Mouse (Mus musculus) ovary, postnatal 14 days (tissue): ENCODE data around the gene Paics.
"Not testable (repeated sequence)": the region's sequence is repeated elsewhere in the genome, so short reads cannot be mapped to it uniquely, and the experiment has no call there.

Source experiments
- DNase-seq: peaks from one replicate; pipeline ENCODE4 v3.0.0; 2022; ENCODE audit warnings: low spot score

The Paics gene

GRCm38 (mm10) chr5:76951106-76952027 lies at the start of gene Paics, which contains the start of gene Ppat:
Paics (plus strand) TSS chr5:76951307.
Ppat (minus strand) TSS chr5:76951578.
- DNase-seq, result peak; percentile 95

DNA sequence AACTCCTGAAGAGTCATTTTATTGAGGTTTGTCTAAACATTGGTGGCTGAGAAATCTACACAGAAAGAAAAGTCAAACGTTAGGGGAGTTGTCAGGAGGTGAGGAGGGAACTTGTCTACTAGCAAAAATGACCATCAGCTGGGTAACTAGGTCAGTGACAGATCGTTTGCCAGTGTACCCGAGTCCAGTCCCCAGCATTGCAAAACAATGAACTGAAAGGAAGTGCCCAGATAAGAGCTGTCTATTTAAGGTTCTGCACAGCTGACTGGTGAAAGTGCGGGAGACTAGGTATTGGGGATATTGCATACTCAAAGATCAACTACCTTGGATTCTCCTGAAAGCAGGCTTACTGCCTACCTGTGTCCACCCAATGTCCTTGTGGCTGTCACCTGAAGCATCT lies 49.0 kb upstream of the Paics start:
- DNase-seq, result no peak

- no peak for DNase-seq
These were observed 46.2 kb upstream of the Paics start for GRCm38 (mm10) chr5:76904713-76905404.

DNA sequence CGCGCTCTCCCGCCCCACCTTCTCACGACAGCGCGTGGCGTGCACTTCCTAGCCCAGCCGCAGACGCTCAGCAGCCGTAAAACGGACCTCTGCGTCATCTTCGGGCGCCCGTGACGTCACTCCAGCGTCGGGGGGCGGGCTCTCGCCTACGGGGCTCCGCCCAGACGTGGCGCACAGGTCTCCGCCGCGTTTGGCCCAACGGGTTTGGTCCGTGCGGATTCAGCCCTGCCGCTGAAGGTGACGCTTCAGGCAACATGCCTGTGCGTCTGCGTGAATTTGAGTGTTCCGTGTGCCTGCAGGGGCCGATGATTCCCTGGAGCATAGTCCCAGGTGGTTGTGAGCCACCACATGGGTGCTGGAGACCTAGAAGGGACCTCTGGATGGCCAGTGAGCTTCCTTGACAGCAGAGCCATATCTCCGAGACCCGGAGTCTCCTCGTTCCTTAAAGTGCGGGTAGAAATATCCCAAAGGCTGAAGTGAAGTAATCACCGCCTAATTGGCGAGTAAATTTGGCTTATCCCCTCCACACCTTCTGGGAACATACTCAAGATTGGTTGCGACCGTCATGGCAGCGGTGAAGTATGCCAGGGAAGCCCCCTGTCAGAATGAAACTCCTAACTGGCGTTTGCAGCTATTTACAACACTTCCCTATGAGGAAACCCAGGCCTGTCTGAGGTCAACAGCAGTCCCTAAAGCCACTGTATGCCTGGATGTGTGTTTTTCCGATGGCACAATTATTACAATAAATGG lies 45.5 kb upstream of the Paics start, which contains the start of gene Aasdh:
Gene Aasdh (minus strand): TSS at position 110 of the 750 bp plus-strand sequence.
- DNase-seq, result peak; percentile 98

DNA sequence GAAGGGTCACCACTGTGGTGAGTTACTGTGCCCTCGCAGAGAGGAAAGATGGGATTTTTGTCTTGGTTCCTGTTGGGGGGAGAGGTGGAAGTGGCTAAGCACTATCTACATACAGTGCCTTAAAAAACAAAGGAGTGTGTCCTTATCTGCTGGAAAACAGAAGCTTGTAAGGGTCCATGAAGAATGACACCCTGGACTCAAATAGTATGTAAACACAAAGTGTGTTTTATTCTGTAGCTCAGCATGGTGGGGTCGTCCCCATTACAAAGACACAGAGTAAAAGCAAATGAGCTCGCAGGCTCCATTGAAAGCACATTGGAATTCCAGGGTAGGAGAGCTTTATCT lies 45.0 kb upstream of the Paics start:
- DNase-seq, result no peak

- DNase-seq, result no peak
These were observed 40.3 kb upstream of the Paics start for GRCm38 (mm10) chr5:76910807-76911206.

DNA sequence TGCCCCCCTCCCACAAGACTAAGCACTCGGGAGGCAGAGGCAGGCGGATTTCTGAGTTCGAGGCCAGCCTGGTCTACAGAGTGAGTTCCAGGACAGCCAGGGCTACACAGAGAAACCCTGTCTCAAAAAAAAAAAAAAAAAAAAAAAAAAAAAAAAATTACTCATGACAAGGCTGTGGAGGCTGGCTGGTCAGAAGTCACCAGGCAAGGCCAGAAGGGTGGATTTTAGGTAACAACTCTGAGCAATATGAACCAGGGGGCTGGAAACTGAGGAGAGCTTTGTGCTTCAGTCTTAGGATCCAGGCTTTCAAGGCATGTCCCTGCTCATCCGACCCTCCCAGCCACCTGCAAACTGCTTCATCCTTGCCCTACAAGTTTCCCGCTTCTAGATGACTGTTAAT lies 38.6 kb upstream of the Paics start:
- not testable (repeated sequence) for DNase-seq

- no peak for DNase-seq
These were observed 28.3 kb upstream of the Paics start for GRCm38 (mm10) chr5:76922833-76923232.

- DNase-seq, result peak; percentile 54
These were observed 27.7 kb upstream of the Paics start for GRCm38 (mm10) chr5:76923428-76923827.

- DNase-seq, result no peak
These were observed 26.8 kb upstream of the Paics start for GRCm38 (mm10) chr5:76924296-76924695.

GRCm38 (mm10) chr5:76928124-76928832 lies 22.8 kb upstream of the Paics start:
- no peak for DNase-seq

GRCm38 (mm10) chr5:76929180-76929877 lies 21.8 kb upstream of the Paics start:
- DNase-seq, result no peak

DNA sequence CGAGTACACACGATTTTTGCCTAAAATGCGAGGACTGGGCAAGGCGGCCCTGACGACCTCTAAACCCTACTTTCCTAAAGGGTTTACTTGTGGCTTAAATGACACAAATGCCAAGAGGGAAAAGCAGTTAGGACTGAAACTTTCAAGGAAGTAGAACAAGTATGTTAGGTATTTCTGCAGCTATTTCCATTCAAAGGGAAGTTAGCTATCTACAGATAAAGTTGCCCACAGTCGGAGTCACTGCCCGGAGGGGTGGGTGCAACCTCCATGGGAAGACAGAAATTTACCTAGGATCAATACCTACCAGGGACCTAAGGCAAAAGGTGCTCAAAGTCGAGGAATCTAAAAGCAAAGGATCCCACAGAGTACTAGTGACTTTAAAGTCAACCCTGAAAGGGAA lies 11.4 kb upstream of the Paics start:
- DNase-seq, result no peak

- DNase-seq, result no peak
These were observed 9.1 kb upstream of the Paics start for GRCm38 (mm10) chr5:76941975-76942374.

DNA sequence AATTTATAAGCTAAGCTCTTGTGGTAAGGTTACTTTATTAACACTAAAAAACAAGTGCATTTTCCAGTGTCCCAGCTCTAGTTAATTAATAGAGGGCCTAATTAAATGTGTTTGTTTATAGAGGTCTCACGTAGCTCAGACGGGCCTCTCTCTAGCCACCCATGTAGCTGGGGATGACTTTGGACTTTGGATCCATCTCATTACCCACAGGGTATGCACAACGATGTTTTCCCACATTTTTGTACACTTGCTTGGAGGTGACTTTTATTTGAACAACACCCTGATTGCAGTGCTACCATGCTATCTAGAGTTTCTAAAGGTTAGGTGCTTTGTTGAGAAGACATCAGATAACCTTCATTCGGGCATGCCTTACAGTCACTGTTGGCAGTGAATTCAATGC lies 8.6 kb upstream of the Paics start:
- DNase-seq, result no peak

DNA sequence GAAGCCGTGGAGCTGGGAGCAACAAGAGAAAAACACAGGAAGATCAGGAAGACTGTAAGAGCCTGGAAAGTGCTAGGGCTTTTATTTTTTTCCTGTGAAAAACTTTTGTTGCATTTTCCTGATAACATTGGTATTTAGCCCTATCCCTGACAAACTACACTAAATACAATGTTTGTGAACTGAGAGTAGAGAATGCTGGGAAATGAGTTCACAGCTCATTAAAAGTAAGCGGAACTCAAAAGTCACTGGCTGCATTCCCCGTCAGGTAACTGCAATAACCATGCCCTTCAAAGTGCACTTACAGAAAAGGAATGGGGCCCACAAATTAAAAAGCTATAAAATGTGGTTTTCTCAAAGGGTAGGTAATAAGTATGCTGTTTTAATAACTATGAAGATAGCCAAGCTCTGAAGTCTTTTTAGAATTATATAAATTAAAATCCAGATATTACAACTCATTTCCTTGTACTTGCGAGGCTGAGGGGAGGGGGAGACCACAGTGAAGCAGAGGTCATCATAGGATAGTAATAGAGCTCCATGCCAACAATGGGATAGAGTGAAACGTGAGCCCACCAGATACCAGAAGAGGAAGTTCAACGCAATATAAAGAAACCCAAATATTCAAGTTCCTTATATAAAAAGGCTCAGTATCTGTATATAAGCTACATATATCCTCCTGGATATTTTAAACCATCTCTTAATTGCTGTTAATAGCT lies 6.0 kb upstream of the Paics start:
- DNase-seq, result no peak

- DNase-seq, result no peak
These were observed 5.5 kb upstream of the Paics start for GRCm38 (mm10) chr5:76945678-76946033.

- DNase-seq, result no peak
These were observed 4.0 kb upstream of the Paics start for GRCm38 (mm10) chr5:76947142-76947541.

DNA sequence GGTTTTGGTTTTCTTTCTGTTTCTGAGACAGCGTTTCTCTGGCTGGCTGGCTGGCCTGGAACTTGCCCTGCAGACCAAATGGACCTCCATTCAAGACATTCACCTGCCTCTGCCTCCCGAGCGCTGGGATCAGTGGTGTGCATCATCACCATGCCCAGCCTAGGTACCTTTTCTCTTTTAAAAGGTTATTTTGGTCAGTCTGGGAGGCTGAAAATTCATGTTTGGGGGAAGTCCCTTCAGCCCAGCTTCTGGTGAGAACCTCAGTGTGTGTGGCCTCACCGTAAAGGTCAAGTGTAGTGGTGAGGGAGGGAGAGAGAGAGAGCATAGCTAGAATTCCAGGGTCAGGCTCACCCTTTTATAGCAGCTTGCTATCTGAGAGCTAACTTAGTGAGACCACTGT lies 3.3 kb upstream of the Paics start:
- DNase-seq, result no peak

GRCm38 (mm10) chr5:76950343-76951105 lies 583 bp upstream of the Paics start:
- DNase-seq, result no peak
